Mouse (Mus musculus): ENCODE data around the gene Dohh. TPM values are rescaled to one million over a fixed set of nuclear protein-coding genes. Genes with fewer than 3 reads are reported as not detected.
A peak's percentile ranks its signal among the peaks of the same experiment; 100 is the strongest.

Dohh gene
- polyA plus RNA-seq, 1 experiment from 2014 or later = 109 TPM

GRCm38 (mm10) chr10:81434361-81435263, 50.4 kb downstream of the Dohh start:
- H3K27me3 ChIP-seq (replicated peaks; ENCODE audit: control insufficient read depth, insufficient read depth, low read length) = peaks cover 6% of the 10 kb centered on the region; the same call in 1 of the 2 replicates
- H3K9me3 ChIP-seq (ENCODE audit: control insufficient read depth, low read length) = no peaks in the 10 kb centered on the region
- no peak overlapping the region for H3K4me2 ChIP-seq (ENCODE audit: low read depth, low read length)
- ATAC-seq = no peak
- WGBS = 49% methylated on average over 15 of the region's 15 CpGs
- H3K4me3 ChIP-seq (ENCODE audit: low read length) = no peak overlapping the region
- no peak overlapping the region for H3K27ac ChIP-seq (ENCODE audit: low read length)
- no peaks in the 10 kb centered on the region for H3K36me3 ChIP-seq (ENCODE audit: control insufficient read depth, insufficient read depth, low read length)
- H3K4me1 ChIP-seq (ENCODE audit: control insufficient read depth, insufficient read depth, low read length) = peaks cover 25% of the 10 kb centered on the region
- H3K9ac ChIP-seq (ENCODE audit: low read depth, low read length) = 0 out of 2 replicates have a peak overlapping the region, but pooled peaks have one; percentile 29

- ATAC-seq = no peak
- H3K9me3 ChIP-seq (ENCODE audit: control insufficient read depth, low read length) = no peaks in the 10 kb centered on the region
- H3K27ac ChIP-seq (ENCODE audit: low read length) = peak overlapping the region; percentile 33; the same call in 1 of the 2 replicates
- peaks cover 6% of the 10 kb centered on the region; the same call in 1 of the 2 replicates for H3K27me3 ChIP-seq (replicated peaks; ENCODE audit: control insufficient read depth, insufficient read depth, low read length)
- H3K9ac ChIP-seq (ENCODE audit: low read depth, low read length) = 0 out of 2 replicates have a peak overlapping the region, but pooled peaks have one; percentile 29
- 66% methylated on average over 3 of the region's 3 CpGs for WGBS
- H3K4me1 ChIP-seq (ENCODE audit: control insufficient read depth, insufficient read depth, low read length) = peaks cover 24% of the 10 kb centered on the region
- no peak overlapping the region for H3K4me2 ChIP-seq (ENCODE audit: low read depth, low read length)
- H3K4me3 ChIP-seq (ENCODE audit: low read length) = no peak overlapping the region
- H3K36me3 ChIP-seq (ENCODE audit: control insufficient read depth, insufficient read depth, low read length) = no peaks in the 10 kb centered on the region
These were observed 51.2 kb downstream of the Dohh start for GRCm38 (mm10) chr10:81435436-81435835.

Small RNAs within 50 kb of the gene (microRNA-seq; reads per million reads assigned to microRNA genes)
- gene Mir1191b (0.68 reads per million), gene Mir6913 (not detected)

Other genes with a start within 250 kb of the Dohh start
- 46.2 and 47.4 TPM in 2 replicates for gene Zbtb7a, start 249.2 kb upstream of the Dohh start, polyA plus RNA-seq (2015; fragmentation: Nextera tagmentation; extraction: Ambion mirVana)
- gene Pias4, start 216.5 kb upstream of the Dohh start, polyA plus RNA-seq (2015; fragmentation: Nextera tagmentation; extraction: Ambion mirVana) = 52.5 and 54.4 TPM in 2 replicates
- 526 and 531 TPM in 2 replicates for gene Eef2, start 207.8 kb upstream of the Dohh start, polyA plus RNA-seq (2015; fragmentation: Nextera tagmentation; extraction: Ambion mirVana)
- 15.4 and 47.6 TPM in 2 replicates for gene Dapk3, start 201.4 kb upstream of the Dohh start, polyA plus RNA-seq (2015; fragmentation: Nextera tagmentation; extraction: Ambion mirVana)
- gene 4930442H23Rik, start 200.6 kb upstream of the Dohh start, polyA plus RNA-seq (2015; fragmentation: Nextera tagmentation; extraction: Ambion mirVana) = not detected in 2 replicates
- 0.17 TPM in 1 of 2 replicates, not detected in the other for gene Nmrk2, start 182.4 kb upstream of the Dohh start, polyA plus RNA-seq (2015; fragmentation: Nextera tagmentation; extraction: Ambion mirVana)
- gene Atcay, start 153.6 kb upstream of the Dohh start, polyA plus RNA-seq (2015; fragmentation: Nextera tagmentation; extraction: Ambion mirVana) = 1.4 and 1.5 TPM in 2 replicates
- 7.1 and 8.0 TPM in 2 replicates for gene Zfr2, start 151.3 kb upstream of the Dohh start, polyA plus RNA-seq (2015; fragmentation: Nextera tagmentation; extraction: Ambion mirVana)
- gene Matk, start 131.5 kb upstream of the Dohh start, polyA plus RNA-seq (2015; fragmentation: Nextera tagmentation; extraction: Ambion mirVana) = 2.0 and 2.3 TPM in 2 replicates
- gene Mrpl54, start 117.5 kb upstream of the Dohh start, polyA plus RNA-seq (2015; fragmentation: Nextera tagmentation; extraction: Ambion mirVana) = 240 and 249 TPM in 2 replicates
- gene Apba3, start 117.5 kb upstream of the Dohh start, polyA plus RNA-seq (2015; fragmentation: Nextera tagmentation; extraction: Ambion mirVana) = 72.2 and 83.1 TPM in 2 replicates
- gene Tjp3, start 92.8 kb upstream of the Dohh start, polyA plus RNA-seq (2015; fragmentation: Nextera tagmentation; extraction: Ambion mirVana) = 53.2 and 56.6 TPM in 2 replicates
- gene Pip5k1c, start 91.5 kb upstream of the Dohh start, polyA plus RNA-seq (2015; fragmentation: Nextera tagmentation; extraction: Ambion mirVana) = 35.4 and 40.5 TPM in 2 replicates
- gene Cactin, start 63.3 kb upstream of the Dohh start, polyA plus RNA-seq (2015; fragmentation: Nextera tagmentation; extraction: Ambion mirVana) = 28.7 and 29.0 TPM in 2 replicates
- gene Tbxa2r, start 55.7 kb upstream of the Dohh start, polyA plus RNA-seq (2015; fragmentation: Nextera tagmentation; extraction: Ambion mirVana) = 21.2 and 21.3 TPM in 2 replicates
- 0.06 and 0.12 TPM in 2 replicates for gene Gipc3, start 41.2 kb upstream of the Dohh start, polyA plus RNA-seq (2015; fragmentation: Nextera tagmentation; extraction: Ambion mirVana)
- gene Hmg20b, start 33.9 kb upstream of the Dohh start, polyA plus RNA-seq (2015; fragmentation: Nextera tagmentation; extraction: Ambion mirVana) = 69.0 and 71.4 TPM in 2 replicates
- 21.6 and 32.4 TPM in 2 replicates for gene Mfsd12, start 26.9 kb upstream of the Dohh start, polyA plus RNA-seq (2015; fragmentation: Nextera tagmentation; extraction: Ambion mirVana)
- 1.4 and 2.7 TPM in 2 replicates for gene 4930404N11Rik, start 18.6 kb upstream of the Dohh start, polyA plus RNA-seq (2015; fragmentation: Nextera tagmentation; extraction: Ambion mirVana)
- 73.2 and 78.7 TPM in 2 replicates for gene Fzr1, start 5.9 kb upstream of the Dohh start, polyA plus RNA-seq (2015; fragmentation: Nextera tagmentation; extraction: Ambion mirVana)
- 2.9 and 3.7 TPM in 2 replicates for gene Gm48551, start within 50 bp of the Dohh start, polyA plus RNA-seq (2015; fragmentation: Nextera tagmentation; extraction: Ambion mirVana)
- gene Gm48552, start 4.6 kb downstream of the Dohh start, polyA plus RNA-seq (2015; fragmentation: Nextera tagmentation; extraction: Ambion mirVana) = 0.55 and 1.8 TPM in 2 replicates
- 426 and 504 TPM in 2 replicates for gene Smim24, start 8.6 kb downstream of the Dohh start, polyA plus RNA-seq (2015; fragmentation: Nextera tagmentation; extraction: Ambion mirVana)
- gene Nfic, start 71.2 kb downstream of the Dohh start, polyA plus RNA-seq (2015; fragmentation: Nextera tagmentation; extraction: Ambion mirVana) = 49.8 and 55.8 TPM in 2 replicates
- gene Celf5, start 98.3 kb downstream of the Dohh start, polyA plus RNA-seq (2015; fragmentation: Nextera tagmentation; extraction: Ambion mirVana) = 1.4 and 1.5 TPM in 2 replicates
- gene Ncln, start 112.0 kb downstream of the Dohh start, polyA plus RNA-seq (2015; fragmentation: Nextera tagmentation; extraction: Ambion mirVana) = 126 and 137 TPM in 2 replicates
- 0.86 and 0.99 TPM in 2 replicates for gene S1pr4, start 115.7 kb downstream of the Dohh start, polyA plus RNA-seq (2015; fragmentation: Nextera tagmentation; extraction: Ambion mirVana)
- 1.1 and 1.5 TPM in 2 replicates for gene Gna15, start 139.8 kb downstream of the Dohh start, polyA plus RNA-seq (2015; fragmentation: Nextera tagmentation; extraction: Ambion mirVana)
- gene Gna11, start 160.8 kb downstream of the Dohh start, polyA plus RNA-seq (2015; fragmentation: Nextera tagmentation; extraction: Ambion mirVana) = 296 and 339 TPM in 2 replicates
- 473 and 518 TPM in 2 replicates for gene Aes, start 175.1 kb downstream of the Dohh start, polyA plus RNA-seq (2015; fragmentation: Nextera tagmentation; extraction: Ambion mirVana)
- 12.6 and 13.6 TPM in 2 replicates for gene Tle2, start 190.1 kb downstream of the Dohh start, polyA plus RNA-seq (2015; fragmentation: Nextera tagmentation; extraction: Ambion mirVana)
- gene Tle6, start 216.6 kb downstream of the Dohh start, polyA plus RNA-seq (2015; fragmentation: Nextera tagmentation; extraction: Ambion mirVana) = 21.0 and 22.7 TPM in 2 replicates
- 0.61 and 1.2 TPM in 2 replicates for gene BC025920, start 221.8 kb downstream of the Dohh start, polyA plus RNA-seq (2015; fragmentation: Nextera tagmentation; extraction: Ambion mirVana)
- 29.3 and 29.5 TPM in 2 replicates for gene Sirt6, start 243.4 kb downstream of the Dohh start, polyA plus RNA-seq (2015; fragmentation: Nextera tagmentation; extraction: Ambion mirVana)
- 8.2 and 8.7 TPM in 2 replicates for gene Ankrd24, start 244.1 kb downstream of the Dohh start, polyA plus RNA-seq (2015; fragmentation: Nextera tagmentation; extraction: Ambion mirVana)